ENCODE assay signal across 11 mouse cellular contexts in the genomic region with DNA sequence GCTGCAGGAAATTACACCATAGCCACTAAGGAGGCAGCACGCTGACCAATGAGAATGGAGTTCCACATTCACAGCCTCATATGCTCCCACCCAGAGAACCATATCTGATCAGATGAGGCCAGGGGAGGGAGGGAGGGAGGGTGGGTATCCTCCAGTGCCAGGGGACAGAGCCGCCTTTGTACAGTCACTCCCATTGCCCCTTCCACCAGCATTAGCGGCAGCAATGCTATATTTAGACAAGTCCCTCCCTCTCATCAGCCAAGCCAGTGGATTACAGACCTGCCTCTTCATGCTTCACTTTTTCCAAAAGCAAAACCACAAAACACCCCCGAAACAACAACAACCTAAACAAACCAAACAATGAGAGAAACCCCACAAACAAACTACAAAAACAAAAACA. TPM values are rescaled to one million over a fixed set of nuclear protein-coding genes. Genes with fewer than 3 reads are reported as not detected.
DNase-seq lines count a peak whose midpoint lies in the region; ATAC-seq and TF ChIP-seq lines count a peak whose summit lies in the region.
"Had no signal": no experiment of that assay in that cellular context is flagged by ENCODE, and none has a peak within 500 bp of the region (broad histone marks: within the 10 kb centered on the region; RNA-seq: fewer than 3 reads in every experiment).

No protein-coding gene starts in this region.

- ATAC-seq in neural tube, embryonic 12.5 days (ENCODE audit: low FRiP score, low read depth) = peak; percentile 64
- ATAC-seq in hindbrain, embryonic 13.5 days (ENCODE audit: low FRiP score) = peak; percentile 61; the same call in 1 of the 2 replicates
- ATAC-seq: CD4-positive, CD25-positive, alpha-beta regulatory T cell, adult 4 months had no signal

- no peaks in the 10 kb centered on the region for H3K27me3 ChIP-seq in neural tube, embryonic 12.5 days (replicated peaks)
- H3K27me3 ChIP-seq in hindbrain, embryonic 13.5 days = no peaks in the 10 kb centered on the region

- peak; percentile 48 for DNase-seq in gastrocnemius, adult 2 months
- DNase-seq in gastrocnemius, postnatal 10 days = no peak
- DNase-seq in neural tube, embryonic 10.5 days (ENCODE audit: extremely low spot score, low spot score) = no peak
- peak; percentile 67 for DNase-seq in skeletal muscle tissue, adult 2 months (ENCODE audit: low read depth, low spot score)
- no peak for DNase-seq in left cerebral cortex, postnatal 14 days (ENCODE audit: low spot score in 2 of 2)
- no peak for DNase-seq in right cerebral cortex, postnatal 4 days
- DNase-seq: left cerebral cortex, postnatal 4 days had no signal

- no peaks in the 10 kb centered on the region for H3K36me3 ChIP-seq in neural tube, embryonic 12.5 days
- H3K36me3 ChIP-seq in hindbrain, embryonic 13.5 days = no peaks in the 10 kb centered on the region

- H3K27ac ChIP-seq in gastrocnemius, adult 2 months = peak overlapping the region; percentile 93
- no peak overlapping the region for H3K27ac ChIP-seq in neural tube, embryonic 12.5 days
- no peak overlapping the region for H3K27ac ChIP-seq in hindbrain, embryonic 13.5 days

- intact Hi-C loops in gastrocnemius, adult 2 months (cut with DNase I) = loop anchor here (5.0 kb wide), 1 partner anchor 37 kb away; no protein-coding TSS in a partner anchor
- intact Hi-C loops in left cerebral cortex, postnatal 14 days (cut with DNase I) = no loop called here

- no peak overlapping the region for H3K9ac ChIP-seq in neural tube, embryonic 12.5 days
- no peak overlapping the region for H3K9ac ChIP-seq in hindbrain, embryonic 13.5 days

- H3K4me3 ChIP-seq in gastrocnemius, adult 2 months = peak overlapping the region; percentile 62
- no peak overlapping the region for H3K4me3 ChIP-seq in neural tube, embryonic 12.5 days
- H3K4me3 ChIP-seq in hindbrain, embryonic 13.5 days = no peak overlapping the region

- peaks cover 9% of the 10 kb centered on the region; the same call in 1 of the 2 replicates for H3K4me1 ChIP-seq in neural tube, embryonic 12.5 days
- H3K4me1 ChIP-seq in hindbrain, embryonic 13.5 days (replicated peaks) = peaks cover 8% of the 10 kb centered on the region; the same call in 1 of the 2 replicates

- no peaks in the 10 kb centered on the region for H3K9me3 ChIP-seq in neural tube, embryonic 12.5 days
- H3K9me3 ChIP-seq in hindbrain, embryonic 13.5 days = no peaks in the 10 kb centered on the region

- no peak for TF ChIP-seq CTCF in gastrocnemius, adult 2 months (IDR thresholded peaks at IDR 0.05)

- H3K4me2 ChIP-seq in neural tube, embryonic 12.5 days (replicated peaks) = no peak overlapping the region
- H3K4me2 ChIP-seq in hindbrain, embryonic 13.5 days = no peak overlapping the region

- WGBS in neural tube, embryonic 12.5 days = 65% methylated on average over 4 of the region's 4 CpGs
- WGBS in hindbrain, embryonic 13.5 days = 65% methylated on average over 4 of the region's 4 CpGs

RNA-seq across cellular contexts. Expression of gene Cobl, which starts 30.2 kb away (rescaled TPM):
- 100 to 1,000 TPM; 101 to 123 TPM for total RNA-seq in gastrocnemius, adult 2 months (2021)
- total RNA-seq in gastrocnemius, postnatal 10 days (2021) = 100 to 1,000 TPM; 127 to 138 TPM
- 4.8 and 6.3 TPM in 2 replicates for polyA plus RNA-seq in neural tube, embryonic 12.5 days (2016; fragmentation: Nextera tagmentation; extraction: Ambion mirVana)
- polyA plus RNA-seq in hindbrain, embryonic 13.5 days (2015; fragmentation: Nextera tagmentation; extraction: Ambion mirVana) = 8.5 and 8.6 TPM in 2 replicates
- total RNA-seq in left cerebral cortex, postnatal 14 days (2021) = 10 to 100 TPM; 69.5 to 77.8 TPM
- total RNA-seq: hematopoietic stem cell, adult 5-6 weeks had no signal

Comparison
In these comparisons a context has a peak if more than half of its experiments do, and no peak if none do; other contexts are left out.
1. DNase-seq: peak in gastrocnemius, adult 2 months (single experiment) and skeletal muscle tissue, adult 2 months (single experiment); none in gastrocnemius, postnatal 10 days (single experiment), neural tube, embryonic 10.5 days (single experiment), left cerebral cortex, postnatal 14 days (0 of 2) and right cerebral cortex, postnatal 4 days (single experiment).